Mouse (Mus musculus): Measurements from ENCODE around the gene Il21r.

- TF ChIP-seq CTCF (conservative IDR thresholded peaks at IDR 0.05; ENCODE audit: insufficient read depth, insufficient read length, low read depth, low read length), result no peak
- no peak for TF ChIP-seq POLR2A (IDR thresholded peaks at IDR 0.05; ENCODE audit: low read depth, low read length)
Observed at GRCm38 (mm10) chr7:125576982-125577381, 26.2 kb upstream of the Il21r start.
